Comparison of ENCODE assay signal across 8 mouse cellular contexts in genomic region chr13:35905378-35905777, GRCm38 (mm10). TPM values are rescaled to one million over a fixed set of nuclear protein-coding genes. Genes with fewer than 3 reads are reported as not detected.
DNase-seq lines count a peak whose midpoint lies in the region; ATAC-seq and TF ChIP-seq lines count a peak whose summit lies in the region.

No protein-coding gene starts in this region.

- H3K27ac ChIP-seq in layer of hippocampus, adult 2 months: no peak overlapping the region
- H3K27ac ChIP-seq in cortical plate, adult 2 months (ENCODE audit: insufficient read depth, low read length): no peak overlapping the region
- H3K27ac ChIP-seq in liver, embryonic 15.5 days (replicated peaks): no peak overlapping the region
- no peak overlapping the region for H3K27ac ChIP-seq in stomach, postnatal 0 days (replicated peaks)

- no peaks in the 10 kb centered on the region for H3K4me1 ChIP-seq in cortical plate, adult 2 months (ENCODE audit: control insufficient read depth, insufficient read depth, low read length)
- peaks cover 8% of the 10 kb centered on the region for H3K4me1 ChIP-seq in liver, embryonic 15.5 days (replicated peaks)
- no peaks in the 10 kb centered on the region for H3K4me1 ChIP-seq in stomach, postnatal 0 days (replicated peaks; ENCODE audit: control insufficient read depth, insufficient read depth)

- intact Hi-C loops in heart, postnatal 14 days (cut with DNase I): no loop called here

- DNase-seq in layer of hippocampus, adult 2 months (ENCODE audit: low spot score in 2 of 2): no peak
- no peak for DNase-seq in layer of hippocampus, postnatal 14 days (ENCODE audit: low spot score in 2 of 2)
- DNase-seq in heart, postnatal 14 days: peak; percentile 4 to 17
- DNase-seq in stomach, postnatal 0 days (ENCODE audit: low spot score): peak; percentile 14
- DNase-seq in layer of hippocampus, adult 9-10 months (ENCODE audit: low spot score): no peak
- DNase-seq in right cerebral cortex, postnatal 36 days (ENCODE audit: low spot score in 2 of 2): no peak

- WGBS in liver, embryonic 15.5 days (ENCODE audit: insufficient replicate concordance): 2% methylated on average over 13 of the region's 13 CpGs
- 2% methylated on average over 13 of the region's 13 CpGs for WGBS in stomach, postnatal 0 days

- TF ChIP-seq CTCF in layer of hippocampus, adult 2 months (conservative IDR thresholded peaks at IDR 0.05): no peak
- no peak for TF ChIP-seq CTCF in cortical plate, adult 2 months (IDR thresholded peaks at IDR 0.05; ENCODE audit: extremely low read depth, insufficient read depth, low read length)
- TF ChIP-seq CTCF in stomach, postnatal 0 days (IDR thresholded peaks at IDR 0.05; ENCODE audit: low read depth): no peak

- H3K9me3 ChIP-seq in liver, embryonic 15.5 days (replicated peaks): no peaks in the 10 kb centered on the region
- H3K9me3 ChIP-seq in stomach, postnatal 0 days (ENCODE audit: control insufficient read depth, low read length): no peaks in the 10 kb centered on the region

- TF ChIP-seq EP300 in stomach, postnatal 0 days (optimal IDR thresholded peaks at IDR 0.05): no peak

- H3K4me3 ChIP-seq in layer of hippocampus, adult 2 months: peak overlapping the region; percentile 97
- peak overlapping the region; percentile 50 for H3K4me3 ChIP-seq in cortical plate, adult 2 months (ENCODE audit: insufficient read depth, low read length)
- H3K4me3 ChIP-seq in liver, embryonic 15.5 days (replicated peaks): peak overlapping the region; percentile 74
- H3K4me3 ChIP-seq in stomach, postnatal 0 days (ENCODE audit: low read depth, low read length): peak overlapping the region; percentile 66

- no peaks in the 10 kb centered on the region for H3K27me3 ChIP-seq in liver, embryonic 15.5 days
- H3K27me3 ChIP-seq in stomach, postnatal 0 days (ENCODE audit: control insufficient read depth, insufficient read depth, low read length): no peaks in the 10 kb centered on the region

- no peaks in the 10 kb centered on the region for H3K36me3 ChIP-seq in liver, embryonic 15.5 days (replicated peaks)
- no peaks in the 10 kb centered on the region for H3K36me3 ChIP-seq in stomach, postnatal 0 days (ENCODE audit: control insufficient read depth, insufficient read depth, low read length)

- ATAC-seq in liver, embryonic 15.5 days (ENCODE audit: insufficient read depth): no peak
- ATAC-seq in stomach, postnatal 0 days (ENCODE audit: low FRiP score, low TSS enrichment): no peak

- TF ChIP-seq POLR2A in cortical plate, adult 2 months (IDR thresholded peaks at IDR 0.05; ENCODE audit: extremely low read depth, insufficient read depth, low read length): no peak

- H3K9ac ChIP-seq in liver, embryonic 15.5 days: peak overlapping the region; percentile 25; the same call in 1 of the 2 replicates
- peak overlapping the region; percentile 52 for H3K9ac ChIP-seq in stomach, postnatal 0 days (ENCODE audit: low read length)

- H3K4me2 ChIP-seq in liver, embryonic 15.5 days: peak overlapping the region; percentile 74
- peak overlapping the region; percentile 70 for H3K4me2 ChIP-seq in stomach, postnatal 0 days (replicated peaks; ENCODE audit: low read depth)

RNA-seq across cellular contexts. Expression of gene Rpp40, which starts 0.8 kb away (rescaled TPM):
- total RNA-seq in layer of hippocampus, adult 2 months (2021): 1 to 10 TPM; 7.5 to 9.1 TPM
- 1 to 10 TPM; 2.7 to 7.2 TPM for total RNA-seq in layer of hippocampus, postnatal 14 days (2021)
- 3.2 and 4.0 TPM in 2 replicates for polyA plus RNA-seq in cortical plate, adult 2 months (2012; rRNA removed)
- 1 to 10 TPM; 3.5 to 4.7 TPM for total RNA-seq in heart, postnatal 14 days (2021)
- 5.7 and 6.1 TPM in 2 replicates for polyA plus RNA-seq in liver, embryonic 15.5 days (2015; fragmentation: Nextera tagmentation; extraction: Ambion mirVana)
- 13.3 and 13.4 TPM in 2 replicates for polyA plus RNA-seq in stomach, postnatal 0 days (2015; fragmentation: Nextera tagmentation; extraction: Ambion mirVana)

RNA-seq across cellular contexts. Expression of gene Ppp1r3g, which starts 53.3 kb away (rescaled TPM):
- total RNA-seq in layer of hippocampus, adult 2 months (2021): 10 to 100 TPM; 10.7 to 12.5 TPM
- 10 to 100 TPM; 11.9 to 13.3 TPM for total RNA-seq in layer of hippocampus, postnatal 14 days (2021)
- polyA plus RNA-seq in cortical plate, adult 2 months (2012; rRNA removed): 11.9 and 12.0 TPM in 2 replicates
- under 1 TPM; 0.37 to 0.38 TPM for total RNA-seq in heart, postnatal 14 days (2021)
- polyA plus RNA-seq in liver, embryonic 15.5 days (2015; fragmentation: Nextera tagmentation; extraction: Ambion mirVana): 1.3 and 2.7 TPM in 2 replicates
- 0.05 and 0.21 TPM in 2 replicates for polyA plus RNA-seq in stomach, postnatal 0 days (2015; fragmentation: Nextera tagmentation; extraction: Ambion mirVana)

Comparison
In these comparisons a context has a peak if more than half of its experiments do, and no peak if none do; other contexts are left out.
1. DNase-seq: peak in heart, postnatal 14 days (2 of 2) and stomach, postnatal 0 days (single experiment); none in layer of hippocampus, adult 2 months (0 of 2), layer of hippocampus, postnatal 14 days (0 of 2), layer of hippocampus, adult 9-10 months (single experiment) and right cerebral cortex, postnatal 36 days (0 of 2).
2. RNA of gene Ppp1r3g, which starts 53.3 kb away (total RNA-seq): 11.9 to 13.3 TPM in layer of hippocampus, postnatal 14 days and 10.7 to 12.5 TPM in layer of hippocampus, adult 2 months; 0.37 to 0.38 TPM in heart, postnatal 14 days; every median in the first group is over 4 times any median in the second.
3. Peak in every context shown above with its lines, with median percentiles within 50 percentile points of each other: H3K4me3 ChIP-seq.